Mouse (Mus musculus) midbrain, embryonic 16.5 days (tissue): ENCODE data around the gene Fbp2. TPM values are rescaled to one million over a fixed set of nuclear protein-coding genes. Genes with fewer than 3 reads are reported as not detected.
"Not testable (repeated sequence)": the region's sequence is repeated elsewhere in the genome, so short reads cannot be mapped to it uniquely, and the experiment has no call there.

ENCODE experiments used
- ATAC-seq: fragments of 200-750 bp; cut with Nextera tagmentation; 2 replicates; pipeline ENCODE4 v1.8.0; 2017; ENCODE audit warnings: moderate TSS enrichment
- H3K27ac ChIP-seq: fragments of 300-500 bp; sonication (generic); 2 replicates; pipeline ENCODE4 v1.5.1; 2014; ENCODE audit warnings: mild to moderate bottlenecking, low read length, mixed read lengths
- H3K27me3 ChIP-seq: fragments of 300-500 bp; sonication (generic); 2 replicates; pipeline ENCODE4 v1.6.1; 2014; ENCODE audit warnings: low read depth, low read length, mixed read lengths; ENCODE audit not compliant: control insufficient read depth, insufficient read depth
- H3K36me3 ChIP-seq: fragments of 300-500 bp; sonication (generic); 2 replicates; pipeline ENCODE4 v1.6.1; 2014; ENCODE audit warnings: mild to moderate bottlenecking, low read length, moderate library complexity, mixed read lengths; ENCODE audit not compliant: control insufficient read depth, insufficient read depth
- H3K4me1 ChIP-seq: fragments of 300-500 bp; sonication (generic); 2 replicates; pipeline ENCODE4 v1.6.1; 2014; ENCODE audit warnings: mild to moderate bottlenecking, low read length, mixed read lengths; ENCODE audit not compliant: control insufficient read depth, insufficient read depth
- H3K4me2 ChIP-seq: fragments of 300-500 bp; sonication (generic); 2 replicates; pipeline ENCODE4 v1.6.1; 2014; ENCODE audit warnings: mild to moderate bottlenecking, low read length, mixed read lengths
- H3K4me3 ChIP-seq: fragments of 300-500 bp; sonication (generic); 2 replicates; pipeline ENCODE4 v1.5.1; 2014; ENCODE audit warnings: low read depth, mild to moderate bottlenecking, low read length, moderate library complexity, mixed read lengths
- H3K9ac ChIP-seq: fragments of 300-500 bp; sonication (generic); 2 replicates; pipeline ENCODE4 v1.6.1; 2014; ENCODE audit warnings: low read depth, low read length, mixed read lengths
- H3K9me3 ChIP-seq: fragments of 300-500 bp; sonication (generic); replicated peaks from 2 replicates; pipeline ENCODE4 v1.6.1; 2014; ENCODE audit warnings: mild to moderate bottlenecking, low read length, mixed read lengths; ENCODE audit not compliant: control insufficient read depth, poor library complexity, severe bottlenecking
- WGBS: fragments of 180-500 bp; shearing (Covaris S2); extraction: QIAGEN DNeasy Blood & Tissue Kit; methylation state at CpG from one replicate; pipeline ENCODE4 v1.1.7; 2014; 5-methylcytosine and 5-hydroxymethylcytosine counted together
- polyA plus RNA-seq: library from polyadenylated mRNA; unstranded; fragments of >200 nt; fragmentation: Nextera tagmentation; extraction: Ambion mirVana; gene quantifications from 2 replicates; pipeline ENCODE4 v1.2.1, GENCODE M21; 2015

Gene Fbp2
- polyA plus RNA-seq, 1 experiment from 2014 or later: 1.2 TPM

DNA sequence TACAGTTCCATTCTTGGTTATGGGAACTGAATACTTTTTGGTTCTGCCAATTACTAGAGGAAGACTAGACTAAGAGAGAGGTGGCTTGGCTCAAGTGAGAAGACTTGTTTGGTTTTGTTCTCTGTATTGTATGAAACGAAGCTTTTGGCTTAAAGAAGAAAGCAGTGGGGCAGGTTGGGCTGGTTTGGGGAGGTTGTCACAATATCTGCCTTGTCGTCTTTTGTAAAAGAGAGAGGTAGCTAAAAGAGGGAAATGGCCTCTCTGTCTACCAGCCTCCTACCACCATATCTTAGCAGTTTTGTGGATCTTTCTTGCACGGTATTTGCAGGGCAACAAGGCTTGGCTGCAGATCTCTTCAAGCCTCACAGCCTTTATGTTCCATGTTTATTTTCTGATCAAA lies 14.0 kb upstream of the Fbp2 start:
- H3K27me3 ChIP-seq: no peaks in the 10 kb centered on the region
- H3K4me1 ChIP-seq: no peaks in the 10 kb centered on the region
- no peak overlapping the region for H3K9ac ChIP-seq
- whole genome bisulfite sequencing: 70% methylated on average over 3 of the region's 3 CpGs
- no peaks in the 10 kb centered on the region for H3K9me3 ChIP-seq
- H3K27ac ChIP-seq: no peak overlapping the region
- no peak overlapping the region for H3K4me3 ChIP-seq
- no peak overlapping the region for H3K4me2 ChIP-seq
- H3K36me3 ChIP-seq: no peaks in the 10 kb centered on the region
- ATAC-seq: no peak

GRCm38 (mm10) chr13:62870605-62871004 lies 12.4 kb upstream of the Fbp2 start:
- WGBS: 90% methylated on average over 2 of the region's 2 CpGs

DNA sequence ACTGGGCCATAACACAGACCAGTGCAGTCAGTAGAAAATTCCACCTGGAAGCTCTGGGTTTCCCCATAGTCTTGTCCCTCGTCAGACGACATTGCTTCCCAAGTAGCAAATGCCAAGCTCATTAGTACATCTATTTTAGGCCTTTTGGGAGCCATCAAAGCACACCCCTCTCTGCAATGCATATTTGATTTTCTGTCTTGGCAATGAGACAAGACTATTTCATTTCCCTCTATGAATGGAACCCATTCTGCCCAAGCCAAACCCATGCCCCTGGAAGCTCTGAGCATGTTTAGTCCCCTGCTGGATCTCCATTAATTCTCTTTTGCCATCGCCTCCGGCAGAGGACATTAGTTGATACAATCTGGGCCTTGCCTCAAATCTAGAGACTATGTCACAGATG lies 8.6 kb upstream of the Fbp2 start:
- Histone ChIP-seq H3K4me2 (no peak overlapping the region), H3K9ac (no peak overlapping the region), H3K27ac (no peak overlapping the region), H3K4me1 (no peaks in the 10 kb centered on the region), H3K9me3 (no peaks in the 10 kb centered on the region), H3K36me3 (no peaks in the 10 kb centered on the region), H3K4me3 (no peak overlapping the region), H3K27me3 (no peaks in the 10 kb centered on the region)
- 0 out of 2 replicates have a peak, but pooled peaks have one; percentile 36 for ATAC-seq
- WGBS: 71% methylated on average over 4 of the region's 4 CpGs

More at GRCm38 (mm10) chr13:62870605-62871004, 12.4 kb upstream of the Fbp2 start:
- ATAC-seq: no peak
- Histone ChIP-seq H3K4me2 (no peak overlapping the region), H3K36me3 (no peaks in the 10 kb centered on the region), H3K27me3 (no peaks in the 10 kb centered on the region), H3K9me3 (no peaks in the 10 kb centered on the region), H3K9ac (no peak overlapping the region), H3K4me1 (no peaks in the 10 kb centered on the region), H3K27ac (no peak overlapping the region), H3K4me3 (no peak overlapping the region)

GRCm38 (mm10) chr13:62865651-62866315 lies 7.6 kb upstream of the Fbp2 start:
- Histone ChIP-seq H3K9me3 (no peaks in the 10 kb centered on the region), H3K4me3 (no peak overlapping the region), H3K9ac (no peak overlapping the region), H3K4me1 (no peaks in the 10 kb centered on the region), H3K27ac (no peak overlapping the region), H3K27me3 (no peaks in the 10 kb centered on the region), H3K4me2 (no peak overlapping the region), H3K36me3 (no peaks in the 10 kb centered on the region)
- no peak for ATAC-seq
- WGBS: 70% methylated on average over 11 of the region's 11 CpGs

DNA sequence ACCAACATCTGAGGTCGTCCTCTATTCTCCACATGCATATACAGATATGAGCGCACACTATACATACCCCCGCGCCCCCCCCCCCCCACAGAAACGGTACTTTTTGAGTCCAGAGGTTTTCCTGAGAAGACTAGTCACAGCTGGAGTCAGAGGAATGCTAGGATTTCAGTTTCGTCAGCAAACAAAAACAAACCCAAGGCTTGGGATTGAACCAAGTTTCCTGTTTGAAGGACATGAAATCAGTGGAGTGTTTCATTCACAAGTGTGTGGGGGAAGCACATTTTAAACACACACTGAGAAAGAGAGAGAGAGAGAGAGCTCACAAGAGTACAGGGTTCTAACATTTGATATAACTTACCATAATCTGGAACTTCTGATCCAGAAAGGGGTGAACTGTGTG lies 5.5 kb upstream of the Fbp2 start:
- H3K27ac ChIP-seq: no peak overlapping the region
- no peak overlapping the region for H3K4me2 ChIP-seq
- no peaks in the 10 kb centered on the region for H3K27me3 ChIP-seq
- no peak overlapping the region for H3K4me3 ChIP-seq
- no peaks in the 10 kb centered on the region for H3K4me1 ChIP-seq
- 72% methylated on average over 6 of the region's 6 CpGs for WGBS
- H3K36me3 ChIP-seq: no peaks in the 10 kb centered on the region
- no peaks in the 10 kb centered on the region for H3K9me3 ChIP-seq
- no peak for ATAC-seq
- no peak overlapping the region for H3K9ac ChIP-seq

DNA sequence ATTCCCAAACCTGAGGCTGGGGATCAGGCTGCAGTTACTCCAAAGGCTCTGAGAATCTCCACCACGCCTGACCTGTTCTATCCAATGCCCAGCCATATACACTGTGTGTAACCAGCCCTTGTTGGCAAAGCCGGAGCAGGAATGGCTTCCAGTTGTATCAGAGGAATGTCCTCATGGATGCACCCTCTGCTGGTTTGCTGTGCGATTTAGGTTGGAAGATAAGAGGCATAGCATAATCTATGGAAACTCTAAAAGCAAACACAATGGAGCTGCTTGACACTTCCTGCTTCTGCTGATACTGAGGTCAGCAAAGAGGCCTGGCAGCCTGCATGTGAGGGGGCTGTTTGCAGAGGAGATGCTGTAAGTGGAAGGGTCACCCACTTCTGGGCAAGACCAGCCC lies 4.7 kb upstream of the Fbp2 start:
- no peaks in the 10 kb centered on the region for H3K9me3 ChIP-seq
- H3K36me3 ChIP-seq: no peaks in the 10 kb centered on the region
- H3K4me3 ChIP-seq: no peak overlapping the region
- ATAC-seq: no peak
- WGBS: 89% methylated on average over 3 of the region's 3 CpGs
- no peaks in the 10 kb centered on the region for H3K27me3 ChIP-seq
- H3K27ac ChIP-seq: no peak overlapping the region
- no peaks in the 10 kb centered on the region for H3K4me1 ChIP-seq
- no peak overlapping the region for H3K9ac ChIP-seq
- H3K4me2 ChIP-seq: no peak overlapping the region

DNA sequence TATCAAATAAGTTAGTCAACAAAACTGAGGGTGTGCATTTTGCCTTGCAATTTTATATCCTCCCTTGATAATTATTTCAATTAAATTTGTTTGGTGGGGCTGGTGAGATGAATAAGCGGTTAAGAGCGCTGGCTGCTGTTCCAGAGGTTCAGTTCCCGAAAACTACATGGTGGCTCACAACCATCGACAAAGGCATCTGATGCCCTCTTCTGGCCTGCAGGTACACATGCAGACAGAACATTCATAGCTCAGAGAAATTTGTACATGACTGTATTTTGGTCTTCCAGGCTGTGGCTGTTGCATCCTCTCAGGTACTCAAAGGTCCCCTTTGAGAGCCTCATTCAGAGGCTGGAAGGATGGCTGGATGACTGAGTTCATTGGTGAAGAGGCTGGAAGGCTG lies 1.8 kb upstream of the Fbp2 start:
- H3K27me3 ChIP-seq: no peaks in the 10 kb centered on the region
- ATAC-seq: no peak
- no peak overlapping the region for H3K4me3 ChIP-seq
- no peaks in the 10 kb centered on the region for H3K4me1 ChIP-seq
- no peak overlapping the region for H3K27ac ChIP-seq
- no peak overlapping the region for H3K4me2 ChIP-seq
- H3K9ac ChIP-seq: no peak overlapping the region
- no peaks in the 10 kb centered on the region for H3K9me3 ChIP-seq
- 86% methylated on average over 4 of the region's 4 CpGs for WGBS
- H3K36me3 ChIP-seq: no peaks in the 10 kb centered on the region

DNA sequence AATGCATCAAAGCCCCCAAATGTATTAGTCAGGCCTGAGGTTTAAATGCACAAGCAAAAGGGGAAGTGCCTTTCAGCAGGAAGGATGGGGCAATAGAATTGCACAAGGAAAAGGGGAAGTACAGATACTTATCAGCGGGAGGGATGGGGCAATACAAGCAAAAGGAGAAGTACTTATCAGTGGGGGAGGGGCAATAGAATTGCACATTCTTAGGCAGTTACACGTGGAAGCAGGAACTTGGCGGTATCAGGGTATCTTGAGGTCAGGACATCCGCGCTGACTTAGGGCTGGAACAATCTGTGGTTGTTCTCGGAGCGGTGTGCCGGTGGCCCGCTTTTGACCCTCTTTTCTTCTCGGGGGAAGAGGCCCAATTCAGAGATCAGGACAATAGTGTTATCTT lies 1.0 kb upstream of the Fbp2 start:
- not testable (repeated sequence) for H3K27ac ChIP-seq, H3K27me3 ChIP-seq, H3K4me2 ChIP-seq, H3K9ac ChIP-seq, ATAC-seq, H3K36me3 ChIP-seq, H3K4me1 ChIP-seq, H3K9me3 ChIP-seq, H3K4me3 ChIP-seq
- WGBS: 88% methylated on average over 10 of the region's 10 CpGs

- no peak overlapping the region for H3K4me3 ChIP-seq
- WGBS: 89% methylated on average over 14 of the region's 14 CpGs
- H3K4me1 ChIP-seq: peaks cover 2% of the 10 kb centered on the region; the same call in 1 of the 2 replicates
- H3K36me3 ChIP-seq: no peaks in the 10 kb centered on the region
- peak; percentile 2; the same call in 1 of the 2 replicates for ATAC-seq
- no peak overlapping the region for H3K27ac ChIP-seq
- H3K9ac ChIP-seq: no peak overlapping the region
- no peaks in the 10 kb centered on the region for H3K9me3 ChIP-seq
- H3K4me2 ChIP-seq: no peak overlapping the region
- no peaks in the 10 kb centered on the region for H3K27me3 ChIP-seq
Observed at GRCm38 (mm10) chr13:62856850-62857249, 1.4 kb downstream of the Fbp2 start.
